Mouse (Mus musculus): ENCODE measurements around the gene Ccm2l. TPM values are rescaled to one million over a fixed set of nuclear protein-coding genes. Genes with fewer than 3 reads are reported as not detected.

Ccm2l gene
- total RNA-seq, 2 experiments from 2014 or later: 4.9 to 6.6 TPM

GRCm38 (mm10) chr2:153085556-153085955 lies 19.8 kb downstream of the Ccm2l start:
- Histone ChIP-seq H3K27ac (no peak overlapping the region), H3K4me3 (no peak overlapping the region)
- no peak for DNase-seq (ENCODE audit: low spot score in 2 of 2)
- TF ChIP-seq CTCF (conservative IDR thresholded peaks at IDR 0.05): no peak

GRCm38 (mm10) chr2:153086166-153086565 lies 20.4 kb downstream of the Ccm2l start:
- no peak for TF ChIP-seq CTCF (conservative IDR thresholded peaks at IDR 0.05)
- no peak overlapping the region for H3K4me3 ChIP-seq
- H3K27ac ChIP-seq: no peak overlapping the region
- no peak for DNase-seq (ENCODE audit: low spot score in 2 of 2)

GRCm38 (mm10) chr2:153087091-153087490 lies 21.3 kb downstream of the Ccm2l start:
- no peak for TF ChIP-seq CTCF (conservative IDR thresholded peaks at IDR 0.05)
- H3K4me3 ChIP-seq: no peak overlapping the region
- H3K27ac ChIP-seq: no peak overlapping the region
- no peak for DNase-seq (ENCODE audit: low spot score in 2 of 2)

- no peak overlapping the region for H3K4me3 ChIP-seq
- DNase-seq (ENCODE audit: low spot score in 2 of 2): no peak
- no peak for TF ChIP-seq CTCF (conservative IDR thresholded peaks at IDR 0.05)
- no peak overlapping the region for H3K27ac ChIP-seq
Measured at GRCm38 (mm10) chr2:153089316-153089715, 23.6 kb downstream of the Ccm2l start.

GRCm38 (mm10) chr2:153090551-153091165 lies 24.9 kb downstream of the Ccm2l start:
- DNase-seq (ENCODE audit: low spot score in 2 of 2): no peak
- no peak overlapping the region for H3K27ac ChIP-seq
- H3K4me3 ChIP-seq: no peak overlapping the region
- TF ChIP-seq CTCF (conservative IDR thresholded peaks at IDR 0.05): no peak

- no peak for DNase-seq (ENCODE audit: low spot score in 2 of 2)
- no peak overlapping the region for H3K27ac ChIP-seq
- H3K4me3 ChIP-seq: no peak overlapping the region
- no peak for TF ChIP-seq CTCF (conservative IDR thresholded peaks at IDR 0.05)
Measured at GRCm38 (mm10) chr2:153107046-153107766, 41.5 kb downstream of the Ccm2l start.

- no peak for DNase-seq (ENCODE audit: low spot score in 2 of 2)
- Histone ChIP-seq H3K27ac (no peak overlapping the region), H3K4me3 (no peak overlapping the region)
- no peak for TF ChIP-seq CTCF (conservative IDR thresholded peaks at IDR 0.05)
Measured at GRCm38 (mm10) chr2:153107802-153108201, 42.0 kb downstream of the Ccm2l start.

- peak within 1 kb of the TSS; percentile 18 for H3K4me3 ChIP-seq
Measured at GRCm38 (mm10) chr2:153108313-153109264, 42.8 kb downstream of the Ccm2l start, which contains the start of gene Hck. TSS of gene Hck (plus strand) at chr2:153108468.

GRCm38 (mm10) chr2:153109596-153109995 lies 43.8 kb downstream of the Ccm2l start:
- Histone ChIP-seq H3K27ac (no peak overlapping the region), H3K4me3 (no peak overlapping the region)
- no peak for TF ChIP-seq CTCF (conservative IDR thresholded peaks at IDR 0.05)
- DNase-seq (ENCODE audit: low spot score in 2 of 2): no peak

More at GRCm38 (mm10) chr2:153108313-153109264, 42.8 kb downstream of the Ccm2l start, which contains the start of gene Hck:
- no peak; the same call in 1 of the 2 replicates for TF ChIP-seq CTCF (conservative IDR thresholded peaks at IDR 0.05)
- peak in 1 of 2 experiments; percentile 19 for DNase-seq (ENCODE audit: low spot score in 2 of 2)
- peak within 1 kb of the TSS; percentile 28; the same call in 1 of the 2 replicates for H3K27ac ChIP-seq

- Histone ChIP-seq H3K4me3 (no peak overlapping the region), H3K27ac (no peak overlapping the region)
- DNase-seq (ENCODE audit: low spot score in 2 of 2): no peak
- no peak for TF ChIP-seq CTCF (conservative IDR thresholded peaks at IDR 0.05)
Measured at GRCm38 (mm10) chr2:153111298-153111697, 45.5 kb downstream of the Ccm2l start.

GRCm38 (mm10) chr2:153115679-153116081 lies 49.9 kb downstream of the Ccm2l start:
- no peak overlapping the region for H3K4me3 ChIP-seq
- TF ChIP-seq CTCF (conservative IDR thresholded peaks at IDR 0.05): no peak
- DNase-seq (ENCODE audit: low spot score in 2 of 2): no peak
- H3K27ac ChIP-seq: no peak overlapping the region

- TF ChIP-seq CTCF (conservative IDR thresholded peaks at IDR 0.05): no peak
- no peak for DNase-seq (ENCODE audit: low spot score in 2 of 2)
- Histone ChIP-seq H3K4me3 (no peak overlapping the region), H3K27ac (no peak overlapping the region)
Measured at GRCm38 (mm10) chr2:153117051-153117486, 51.3 kb downstream of the Ccm2l start.

GRCm38 (mm10) chr2:153119488-153119887 lies 53.7 kb downstream of the Ccm2l start:
- TF ChIP-seq CTCF (conservative IDR thresholded peaks at IDR 0.05): no peak
- Histone ChIP-seq H3K27ac (no peak overlapping the region), H3K4me3 (no peak overlapping the region)
- no peak for DNase-seq (ENCODE audit: low spot score in 2 of 2)

Data from layer of hippocampus, adult 2 months (tissue).